Mouse (Mus musculus): ENCODE results near the gene Hmox2. TPM values are rescaled to one million over a fixed set of nuclear protein-coding genes. Genes with fewer than 3 reads are reported as not detected.
"Not testable (repeated sequence)": the region's sequence is repeated elsewhere in the genome, so short reads cannot be mapped to it uniquely, and the experiment has no call there.

Hmox2 gene
- polyA plus RNA-seq, 1 experiment from 2014 or later: 99.6 TPM

GRCm38 (mm10) chr16:4727963-4728362 is 1.8 kb downstream of the Hmox2 start:
- no peak overlapping the region for H3K4me3 ChIP-seq
- WGBS: 40% methylated on average over 1 of the region's 1 CpGs

GRCm38 (mm10) chr16:4730776-4731358 is 4.7 kb downstream of the Hmox2 start:
- Histone ChIP-seq H3K4me1 (peaks cover 12% of the 10 kb centered on the region), H3K4me2 (no peak overlapping the region), H3K9me3 (no peaks in the 10 kb centered on the region), H3K27me3 (no peaks in the 10 kb centered on the region), H3K4me3 (no peak overlapping the region), H3K27ac (no peak overlapping the region), H3K36me3 (no peaks in the 10 kb centered on the region), H3K9ac (no peak overlapping the region)
- WGBS: 50% methylated on average over 3 of the region's 3 CpGs
- ATAC-seq (ENCODE audit: insufficient number of reproducible peaks, low FRiP score, low TSS enrichment, low read depth): no peak

More at GRCm38 (mm10) chr16:4727963-4728362, 1.8 kb downstream of the Hmox2 start:
- no peak overlapping the region for H3K27ac ChIP-seq
- no peak overlapping the region for H3K9ac ChIP-seq
- H3K4me1 ChIP-seq: peaks cover 17% of the 10 kb centered on the region
- no peaks in the 10 kb centered on the region for H3K9me3 ChIP-seq
- H3K4me2 ChIP-seq: no peak overlapping the region
- ATAC-seq (ENCODE audit: insufficient number of reproducible peaks, low FRiP score, low TSS enrichment, low read depth): no peak
- no peaks in the 10 kb centered on the region for H3K27me3 ChIP-seq
- no peaks in the 10 kb centered on the region for H3K36me3 ChIP-seq

GRCm38 (mm10) chr16:4736262-4736661 is 10.1 kb downstream of the Hmox2 start:
- WGBS: 70% methylated on average over 2 of the region's 2 CpGs

GRCm38 (mm10) chr16:4739994-4740393 is 13.8 kb downstream of the Hmox2 start:
- WGBS: 78% methylated on average over 2 of the region's 2 CpGs

More at GRCm38 (mm10) chr16:4736262-4736661, 10.1 kb downstream of the Hmox2 start:
- Histone ChIP-seq H3K27me3 (no peaks in the 10 kb centered on the region), H3K36me3 (0 out of 2 replicates have a peak, but pooled peaks cover under 1% of the 10 kb centered on the region), H3K9ac (no peak overlapping the region), H3K4me3 (no peak overlapping the region), H3K4me2 (no peak overlapping the region), H3K4me1 (0 out of 2 replicates have a peak, but pooled peaks cover 2% of the 10 kb centered on the region), H3K27ac (no peak overlapping the region), H3K9me3 (no peaks in the 10 kb centered on the region)
- ATAC-seq (ENCODE audit: insufficient number of reproducible peaks, low FRiP score, low TSS enrichment, low read depth): no peak

GRCm38 (mm10) chr16:4742186-4742585 is 16.0 kb downstream of the Hmox2 start:
- WGBS: 96% methylated on average over 1 of the region's 1 CpGs
- Histone ChIP-seq H3K36me3 (peaks cover 18% of the 10 kb centered on the region; the same call in 1 of the 2 replicates), H3K27me3 (no peaks in the 10 kb centered on the region), H3K9ac (no peak overlapping the region), H3K27ac (no peak overlapping the region), H3K4me1 (no peaks in the 10 kb centered on the region), H3K4me2 (no peak overlapping the region), H3K4me3 (no peak overlapping the region), H3K9me3 (no peaks in the 10 kb centered on the region; the same call in 1 of the 2 replicates)
- ATAC-seq (ENCODE audit: insufficient number of reproducible peaks, low FRiP score, low TSS enrichment, low read depth): no peak

More at GRCm38 (mm10) chr16:4739994-4740393, 13.8 kb downstream of the Hmox2 start:
- Histone ChIP-seq H3K27ac (no peak overlapping the region), H3K27me3 (no peaks in the 10 kb centered on the region), H3K36me3 (peaks cover 18% of the 10 kb centered on the region; the same call in 1 of the 2 replicates), H3K4me1 (no peaks in the 10 kb centered on the region), H3K9me3 (no peaks in the 10 kb centered on the region; the same call in 1 of the 2 replicates), H3K9ac (no peak overlapping the region), H3K4me2 (no peak overlapping the region), H3K4me3 (no peak overlapping the region)
- no peak for ATAC-seq (ENCODE audit: insufficient number of reproducible peaks, low FRiP score, low TSS enrichment, low read depth)

GRCm38 (mm10) chr16:4752155-4752554 is 26.0 kb downstream of the Hmox2 start:
- no peak overlapping the region for H3K4me2 ChIP-seq
- H3K36me3 ChIP-seq: peaks cover 5% of the 10 kb centered on the region; the same call in 1 of the 2 replicates
- no peak overlapping the region for H3K27ac ChIP-seq
- peaks cover 3% of the 10 kb centered on the region; the same call in 1 of the 2 replicates for H3K4me1 ChIP-seq
- 94% methylated on average over 3 of the region's 3 CpGs for WGBS
- H3K9ac ChIP-seq: no peak overlapping the region
- no peaks in the 10 kb centered on the region for H3K27me3 ChIP-seq
- no peak for ATAC-seq (ENCODE audit: insufficient number of reproducible peaks, low FRiP score, low TSS enrichment, low read depth)
- H3K9me3 ChIP-seq: no peaks in the 10 kb centered on the region
- no peak overlapping the region for H3K4me3 ChIP-seq

- Histone ChIP-seq H3K4me2 (no peak overlapping the region), H3K4me1 (peaks cover 3% of the 10 kb centered on the region; the same call in 1 of the 2 replicates), H3K27ac (no peak overlapping the region), H3K4me3 (no peak overlapping the region), H3K36me3 (peaks cover 5% of the 10 kb centered on the region; the same call in 1 of the 2 replicates), H3K9me3 (no peaks in the 10 kb centered on the region), H3K27me3 (no peaks in the 10 kb centered on the region), H3K9ac (no peak overlapping the region)
- ATAC-seq (ENCODE audit: insufficient number of reproducible peaks, low FRiP score, low TSS enrichment, low read depth): no peak
- 79% methylated on average over 3 of the region's 3 CpGs for WGBS
Measured at GRCm38 (mm10) chr16:4754045-4754444, 27.9 kb downstream of the Hmox2 start.

GRCm38 (mm10) chr16:4756660-4757335 is 30.6 kb downstream of the Hmox2 start:
- not testable (repeated sequence) for H3K9me3 ChIP-seq, H3K4me1 ChIP-seq, H3K36me3 ChIP-seq, H3K9ac ChIP-seq, H3K27me3 ChIP-seq
- peak overlapping the region; percentile 42 for H3K4me3 ChIP-seq
- H3K4me2 ChIP-seq: peak overlapping the region; percentile 24
- peak; percentile 55; the same call in 1 of the 2 replicates for ATAC-seq (ENCODE audit: insufficient number of reproducible peaks, low FRiP score, low TSS enrichment, low read depth)
- 4% methylated on average over 30 of the region's 42 CpGs for WGBS
- H3K27ac ChIP-seq: peak overlapping the region; percentile 68

GRCm38 (mm10) chr16:4762437-4762836 is 36.3 kb downstream of the Hmox2 start:
- Histone ChIP-seq H3K4me2 (no peak overlapping the region), H3K36me3 (peaks cover 36% of the 10 kb centered on the region), H3K27me3 (no peaks in the 10 kb centered on the region), H3K27ac (no peak overlapping the region), H3K4me1 (no peaks in the 10 kb centered on the region), H3K9me3 (no peaks in the 10 kb centered on the region), H3K9ac (no peak overlapping the region), H3K4me3 (no peak overlapping the region)
- 90% methylated on average over 4 of the region's 4 CpGs for WGBS
- ATAC-seq (ENCODE audit: insufficient number of reproducible peaks, low FRiP score, low TSS enrichment, low read depth): no peak

GRCm38 (mm10) chr16:4763276-4763675 is 37.1 kb downstream of the Hmox2 start:
- Histone ChIP-seq H3K4me2 (no peak overlapping the region), H3K27me3 (no peaks in the 10 kb centered on the region), H3K9ac (no peak overlapping the region), H3K27ac (no peak overlapping the region), H3K9me3 (no peaks in the 10 kb centered on the region), H3K36me3 (peaks cover 44% of the 10 kb centered on the region), H3K4me3 (no peak overlapping the region), H3K4me1 (no peaks in the 10 kb centered on the region)
- no peak for ATAC-seq (ENCODE audit: insufficient number of reproducible peaks, low FRiP score, low TSS enrichment, low read depth)
- WGBS: 37% methylated on average over 2 of the region's 2 CpGs

- no peaks in the 10 kb centered on the region for H3K27me3 ChIP-seq
- no peak overlapping the region for H3K4me3 ChIP-seq
- ATAC-seq (ENCODE audit: insufficient number of reproducible peaks, low FRiP score, low TSS enrichment, low read depth): no peak
- H3K36me3 ChIP-seq: peaks cover 68% of the 10 kb centered on the region
- H3K4me2 ChIP-seq: no peak overlapping the region
- no peak overlapping the region for H3K9ac ChIP-seq
- H3K27ac ChIP-seq: no peak overlapping the region
- H3K4me1 ChIP-seq: no peaks in the 10 kb centered on the region
- 84% methylated on average over 2 of the region's 2 CpGs for WGBS
- H3K9me3 ChIP-seq: no peaks in the 10 kb centered on the region
Measured at GRCm38 (mm10) chr16:4765852-4766251, 39.7 kb downstream of the Hmox2 start.

Measured in limb, embryonic 15.5 days (tissue).